Mouse (Mus musculus): ENCODE results near the gene Zfp82.

The Zfp82 gene

GRCm38 (mm10) chr7:30048126-30048525 is 24.6 kb downstream of the Zfp82 start:
- 74% methylated on average over 4 of the region's 4 CpGs for WGBS

DNA sequence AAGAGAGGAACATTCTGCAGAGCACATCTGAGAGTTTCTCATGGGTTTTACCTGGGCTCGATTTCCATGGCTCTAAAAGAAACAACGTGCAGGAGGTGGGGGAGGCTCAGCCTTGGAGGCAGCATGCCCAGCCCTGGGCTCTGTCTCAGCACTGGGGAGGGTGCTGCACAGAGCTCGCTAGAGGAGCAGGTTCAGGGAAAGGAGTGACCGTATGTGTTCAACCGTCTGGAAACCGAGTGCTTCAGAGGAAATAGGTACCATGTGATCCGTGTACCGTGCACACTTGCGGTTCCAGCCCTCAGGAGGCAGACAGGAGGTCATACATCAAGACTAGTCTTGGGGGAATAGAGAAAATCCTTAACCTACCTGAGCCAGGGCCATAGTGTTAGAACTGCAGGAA is 28.3 kb downstream of the Zfp82 start:
- WGBS = 62% methylated on average over 9 of the region's 9 CpGs

GRCm38 (mm10) chr7:30034331-30034730 is 38.4 kb downstream of the Zfp82 start:
- WGBS = 93% methylated on average over 12 of the region's 12 CpGs

DNA sequence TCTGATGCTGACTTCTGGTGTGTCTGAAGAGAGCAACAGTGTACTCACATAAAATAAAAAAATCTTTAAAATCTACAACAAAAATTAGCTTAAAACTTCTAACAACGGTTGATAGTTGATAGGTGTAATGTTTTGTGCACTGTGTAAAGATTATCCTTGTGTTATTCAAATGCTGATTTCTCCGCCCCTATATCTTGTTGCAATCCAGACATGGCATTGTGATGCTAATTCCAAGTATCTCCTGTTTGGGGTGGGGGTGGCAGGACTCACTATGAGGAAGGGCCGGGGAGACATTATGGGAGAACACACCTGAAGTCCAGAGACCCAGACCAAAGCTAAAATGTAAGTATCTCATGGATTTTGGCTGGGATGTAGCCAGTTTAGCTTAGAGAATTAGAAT is 41.3 kb downstream of the Zfp82 start:
- WGBS = 74% methylated on average over 3 of the region's 3 CpGs

GRCm38 (mm10) chr7:30030677-30031076 is 42.0 kb downstream of the Zfp82 start:
- 50% methylated on average over 6 of the region's 6 CpGs for WGBS

GRCm38 (mm10) chr7:30028572-30028971 is 44.1 kb downstream of the Zfp82 start:
- 95% methylated on average over 3 of the region's 3 CpGs for WGBS

DNA sequence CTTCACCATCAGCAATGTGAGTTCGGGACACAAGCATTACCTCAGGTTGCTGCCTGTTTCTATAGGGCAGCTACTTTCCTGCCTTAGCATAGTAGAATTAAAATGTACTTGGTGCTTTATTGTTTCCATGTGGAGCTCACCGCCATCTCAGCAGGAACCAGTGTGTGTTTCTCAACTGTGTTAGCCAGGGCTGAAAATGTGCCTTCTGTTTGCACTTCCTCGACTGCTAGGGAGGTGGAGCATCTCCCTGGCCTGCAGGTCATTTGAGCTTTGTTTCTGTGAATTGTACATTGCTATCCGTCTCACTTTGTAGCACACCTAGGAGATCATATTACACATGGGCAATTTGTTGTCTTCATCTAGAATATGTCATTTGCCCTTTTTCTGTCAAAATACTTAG is 45.4 kb downstream of the Zfp82 start:
- WGBS = 70% methylated on average over 4 of the region's 4 CpGs

DNA sequence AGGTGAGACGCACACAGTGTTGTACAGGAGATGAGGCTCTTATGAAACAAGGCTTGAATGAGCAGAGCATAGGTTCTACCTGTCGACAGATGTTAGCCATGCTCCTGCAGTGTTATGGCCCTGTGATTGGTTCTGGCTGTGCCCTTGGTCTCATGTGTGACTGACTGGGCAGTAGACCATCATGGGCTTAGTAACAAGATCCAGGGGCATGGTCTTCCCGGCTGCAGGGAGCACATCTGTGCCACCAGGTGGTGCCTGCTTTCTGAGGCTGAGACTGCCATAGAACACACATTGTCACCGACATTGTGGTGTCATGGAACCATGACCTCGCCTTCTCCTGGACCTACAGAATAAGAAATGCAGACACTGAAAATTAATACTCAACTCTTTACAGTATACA is 47.3 kb downstream of the Zfp82 start:
- 78% methylated on average over 5 of the region's 5 CpGs for WGBS

GRCm38 (mm10) chr7:30023800-30024199 is 48.9 kb downstream of the Zfp82 start:
- 85% methylated on average over 8 of the region's 8 CpGs for WGBS

- WGBS = 92% methylated on average over 9 of the region's 9 CpGs
These were observed 49.4 kb downstream of the Zfp82 start for GRCm38 (mm10) chr7:30023324-30023723.

- 92% methylated on average over 2 of the region's 2 CpGs for WGBS
These were observed 53.2 kb downstream of the Zfp82 start for GRCm38 (mm10) chr7:30019543-30019942.

- WGBS = 78% methylated on average over 6 of the region's 6 CpGs
These were observed 55.5 kb downstream of the Zfp82 start for GRCm38 (mm10) chr7:30017226-30017625.

DNA sequence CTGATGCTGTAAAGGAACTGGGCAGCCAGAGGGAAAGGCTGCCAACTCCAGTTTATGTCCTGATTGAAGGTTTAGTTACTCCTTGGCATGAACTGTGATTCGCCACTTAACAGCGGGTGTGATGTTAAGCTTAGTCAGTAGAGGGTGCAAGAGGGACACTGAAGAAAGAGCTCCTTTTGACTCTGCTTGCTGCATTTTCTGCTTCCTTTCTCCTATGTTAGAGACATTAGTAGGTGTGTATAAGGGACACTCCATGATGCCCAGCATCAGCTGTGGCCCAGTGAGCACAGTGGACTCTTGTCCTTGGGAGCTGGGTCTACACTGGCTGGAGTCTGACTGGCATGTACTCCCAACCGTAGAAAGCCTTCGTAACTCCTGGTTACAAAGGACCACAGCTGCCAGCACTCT is 59.7 kb downstream of the Zfp82 start:
- WGBS = 33% methylated on average over 4 of the region's 4 CpGs

DNA sequence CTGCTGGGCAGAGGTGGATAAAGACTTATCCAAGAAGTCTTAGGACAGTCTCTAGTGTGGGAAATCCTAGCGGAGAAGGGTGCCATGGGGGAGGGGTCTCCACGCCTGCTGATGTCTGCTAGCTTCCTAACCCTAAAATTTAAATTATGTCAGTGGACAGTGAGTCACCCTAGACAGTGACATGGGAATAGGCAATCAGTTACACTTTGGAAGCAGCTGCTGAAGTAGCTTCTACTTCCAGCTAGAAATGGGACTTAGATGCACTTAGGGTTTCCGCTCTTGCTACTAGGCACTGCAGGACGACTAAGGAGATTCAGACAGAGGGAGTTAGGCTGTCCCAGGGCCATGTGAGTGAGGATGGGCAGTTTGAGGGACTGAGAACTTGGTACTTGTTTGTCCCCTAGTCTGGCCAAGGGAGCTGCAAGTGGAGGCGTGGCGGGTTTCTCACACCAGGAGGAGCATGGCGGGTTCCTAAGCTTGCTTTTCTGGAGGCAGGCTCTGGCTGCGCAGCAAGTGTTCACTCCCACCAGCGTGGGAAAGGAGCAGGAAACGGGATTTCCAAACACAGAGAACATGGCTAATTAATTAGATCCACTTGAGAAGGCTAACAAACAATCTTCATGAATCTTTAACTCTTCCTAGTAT is 62.0 kb downstream of the Zfp82 start:
- 61% methylated on average over 10 of the region's 10 CpGs for WGBS

- 39% methylated on average over 21 of the region's 21 CpGs for WGBS
These were observed 63.2 kb downstream of the Zfp82 start for GRCm38 (mm10) chr7:30009321-30010085.

DNA sequence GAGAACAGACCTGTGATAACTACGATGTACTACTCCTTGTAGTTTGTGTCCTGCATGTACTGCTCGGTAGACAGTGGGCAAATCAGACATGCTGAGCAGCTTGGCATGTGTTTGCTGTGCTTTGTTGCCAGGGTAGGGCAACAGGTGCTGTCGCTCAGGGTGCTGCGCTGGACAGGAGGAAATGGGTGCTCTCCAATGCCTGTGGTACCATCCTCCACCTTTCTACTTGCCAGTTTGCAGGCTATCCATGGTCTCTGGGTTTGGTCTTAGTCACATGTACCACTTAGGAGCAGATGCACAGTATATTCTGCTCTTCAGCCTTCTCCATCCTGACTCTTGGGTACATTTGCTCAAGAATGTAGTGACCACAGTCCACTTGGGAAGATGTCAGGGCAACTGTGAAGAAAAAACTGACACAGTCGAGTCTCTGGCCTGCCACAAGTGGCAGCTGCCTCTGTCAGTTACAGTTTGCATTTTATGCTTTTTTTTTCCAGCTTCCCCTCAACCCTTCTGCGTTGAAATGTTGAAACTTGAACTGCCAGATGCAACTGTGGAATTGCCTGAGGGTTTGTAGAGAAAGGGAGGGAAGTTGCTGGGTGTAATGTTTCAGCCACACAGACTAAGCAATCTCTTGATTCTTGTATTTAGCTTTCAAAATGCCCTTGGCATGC is 64.5 kb downstream of the Zfp82 start:
- 61% methylated on average over 6 of the region's 6 CpGs for WGBS

DNA sequence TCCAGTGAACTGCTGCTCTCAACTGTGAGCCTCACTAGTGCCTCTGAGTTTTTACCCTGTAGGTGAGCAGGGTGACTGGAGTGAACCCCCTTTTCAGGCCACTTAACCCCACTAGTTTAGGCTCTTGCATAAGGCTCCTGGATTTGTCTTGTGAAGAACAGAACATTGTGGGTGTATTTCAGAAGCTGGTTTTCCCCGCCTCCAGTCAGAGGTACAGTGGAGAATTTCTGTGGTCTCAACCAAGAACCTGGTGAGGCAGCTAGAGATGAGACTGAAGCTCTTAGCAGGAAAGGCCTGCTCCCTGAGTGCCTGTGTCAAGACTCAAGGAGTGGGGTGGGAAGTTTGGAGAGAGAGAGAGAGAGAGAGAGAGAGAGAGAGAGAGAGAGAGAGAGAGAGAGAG is 65.1 kb downstream of the Zfp82 start:
- 56% methylated on average over 1 of the region's 1 CpGs for WGBS

Measured in cerebral cortex, adult 2 months (tissue).